Mouse (Mus musculus) liver, adult 2 months (tissue): ENCODE measurements around the gene Tyro3. TPM values are rescaled to one million over a fixed set of nuclear protein-coding genes. Genes with fewer than 3 reads are reported as not detected.

ENCODE experiments used
- DNase-seq: peaks from one replicate; pipeline ENCODE4 v3.0.0-alpha.2; 2011; ENCODE audit warnings: low read depth, low spot score; ENCODE audit errors: extremely low read depth
- H3K27ac ChIP-seq: fragments of 200-500 bp; replicated peaks from 2 replicates; pipeline ENCODE4 v1.5.1; 2012; ENCODE audit warnings: low read depth, mild to moderate bottlenecking, control low read depth, inconsistent platforms, low read length; ENCODE audit not compliant: insufficient read depth
- H3K27me3 ChIP-seq: fragments of 200-500 bp; 2 replicates; pipeline ENCODE4 v1.6.1; 2012; ENCODE audit warnings: mild to moderate bottlenecking, moderate library complexity, low read length, inconsistent platforms; ENCODE audit not compliant: control insufficient read depth, insufficient read depth
- H3K36me3 ChIP-seq: fragments of 200-500 bp; 2 replicates; pipeline ENCODE4 v1.6.1; 2012; ENCODE audit warnings: low read length, inconsistent platforms; ENCODE audit not compliant: control insufficient read depth, insufficient read depth
- H3K4me1 ChIP-seq: fragments of 200-500 bp; 2 replicates; pipeline ENCODE4 v1.6.1; 2011; ENCODE audit warnings: low read length; ENCODE audit not compliant: control insufficient read depth, insufficient read depth
- H3K4me3 ChIP-seq: fragments of 200-500 bp; 2 replicates; pipeline ENCODE4 v1.5.1; 2011; ENCODE audit warnings: low read depth, mild to moderate bottlenecking, control low read depth, low read length, moderate library complexity; ENCODE audit not compliant: insufficient read depth
- H3K79me2 ChIP-seq: fragments of 200-500 bp; 2 replicates; pipeline ENCODE4 v1.6.1; 2012; ENCODE audit warnings: inconsistent platforms, mild to moderate bottlenecking, low read length, moderate library complexity; ENCODE audit not compliant: control insufficient read depth, insufficient read depth
- H3K9ac ChIP-seq: fragments of 200-500 bp; 2 replicates; pipeline ENCODE4 v1.6.1; 2012; ENCODE audit warnings: low read depth, mild to moderate bottlenecking, control low read depth, inconsistent platforms, low read length
- CTCF ChIP-seq: fragments of 200-500 bp; IDR thresholded peaks from 2 replicates; pipeline ENCODE4 v1.5.1; 2011; ENCODE audit warnings: low read depth, low read length, control low read depth
- POLR2A ChIP-seq: fragments of 200-500 bp; IDR thresholded peaks from 2 replicates; pipeline ENCODE4 v1.6.1; 2011; ENCODE audit warnings: low read length, control low read depth; ENCODE audit not compliant: insufficient read depth; ENCODE audit errors: extremely low read depth
- WGBS: fragments of 180-500 bp; shearing (Covaris S2); methylation state at CpG from one replicate; pipeline ENCODE4 v1.1.7; 2018; 5-methylcytosine and 5-hydroxymethylcytosine counted together
- polyA plus RNA-seq: library from polyadenylated mRNA; depleted of rRNA; stranded (reverse); fragments of >200 nt; gene quantifications from 2 replicates; pipeline ENCODE4 v1.2.3, GENCODE M21; 2012
- total RNA-seq: library from RNA; depleted of rRNA; stranded (reverse); fragments of >200 nt; gene quantifications from 2 replicates; pipeline ENCODE4 v1.2.3, GENCODE M21; 2014

Tyro3 gene
- total and polyA plus RNA-seq, 2 experiments = 0.18 to 0.39 TPM

GRCm38 (mm10) chr2:119810890-119811289 is 13.4 kb downstream of the Tyro3 start:
- DNase-seq = no peak
- Histone ChIP-seq H3K9ac (no peak overlapping the region), H3K4me3 (no peak overlapping the region), H3K79me2 (no peaks in the 10 kb centered on the region), H3K36me3 (no peaks in the 10 kb centered on the region), H3K4me1 (no peaks in the 10 kb centered on the region), H3K27ac (no peak overlapping the region), H3K27me3 (no peaks in the 10 kb centered on the region)
- no peak for TF ChIP-seq CTCF
- no peak for TF ChIP-seq POLR2A
- 86% methylated on average over 12 of the region's 12 CpGs for WGBS

GRCm38 (mm10) chr2:119811490-119812146 is 14.1 kb downstream of the Tyro3 start:
- H3K27ac ChIP-seq = no peak overlapping the region
- TF ChIP-seq POLR2A (no peak), CTCF (no peak)
- no peak overlapping the region for H3K4me3 ChIP-seq
- 89% methylated on average over 14 of the region's 14 CpGs for WGBS
- no peaks in the 10 kb centered on the region for H3K36me3 ChIP-seq
- no peak for DNase-seq
- H3K79me2 ChIP-seq = no peaks in the 10 kb centered on the region
- no peaks in the 10 kb centered on the region for H3K27me3 ChIP-seq
- no peaks in the 10 kb centered on the region for H3K4me1 ChIP-seq
- no peak overlapping the region for H3K9ac ChIP-seq

DNA sequence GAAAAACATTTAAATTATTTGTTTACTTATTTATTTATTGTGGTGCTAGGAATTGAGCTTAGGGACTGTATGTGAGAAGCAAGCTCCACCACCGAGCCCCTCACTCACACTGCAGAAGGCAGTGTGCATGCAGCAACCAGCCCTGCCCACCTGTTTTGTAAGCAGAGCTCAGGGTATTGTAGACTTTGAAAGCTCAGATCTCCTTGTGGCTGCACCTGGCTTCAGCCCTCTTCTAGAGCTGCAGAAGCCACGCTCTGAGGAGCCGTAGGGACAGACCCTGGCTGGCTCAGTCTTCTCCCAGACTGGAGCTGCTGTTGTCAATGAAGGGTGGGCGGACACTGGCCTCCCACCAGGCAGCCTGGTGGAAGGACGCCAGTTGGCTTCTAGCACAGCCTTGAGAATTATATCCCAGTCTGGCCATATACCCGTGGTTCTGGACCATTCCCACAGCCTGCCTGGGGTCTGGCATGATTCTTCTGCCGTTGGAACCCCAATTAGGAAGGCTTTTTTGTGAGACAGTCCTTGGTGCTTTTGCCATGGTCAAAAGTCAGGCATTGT is 16.9 kb downstream of the Tyro3 start:
- H3K4me3 ChIP-seq = no peak overlapping the region
- H3K79me2 ChIP-seq = no peaks in the 10 kb centered on the region
- H3K27me3 ChIP-seq = no peaks in the 10 kb centered on the region
- H3K36me3 ChIP-seq = no peaks in the 10 kb centered on the region
- no peak for DNase-seq
- H3K4me1 ChIP-seq = no peaks in the 10 kb centered on the region
- H3K9ac ChIP-seq = no peak overlapping the region
- H3K27ac ChIP-seq = no peak overlapping the region
- WGBS = 86% methylated on average over 7 of the region's 7 CpGs
- no peak for TF ChIP-seq POLR2A
- TF ChIP-seq CTCF = no peak

DNA sequence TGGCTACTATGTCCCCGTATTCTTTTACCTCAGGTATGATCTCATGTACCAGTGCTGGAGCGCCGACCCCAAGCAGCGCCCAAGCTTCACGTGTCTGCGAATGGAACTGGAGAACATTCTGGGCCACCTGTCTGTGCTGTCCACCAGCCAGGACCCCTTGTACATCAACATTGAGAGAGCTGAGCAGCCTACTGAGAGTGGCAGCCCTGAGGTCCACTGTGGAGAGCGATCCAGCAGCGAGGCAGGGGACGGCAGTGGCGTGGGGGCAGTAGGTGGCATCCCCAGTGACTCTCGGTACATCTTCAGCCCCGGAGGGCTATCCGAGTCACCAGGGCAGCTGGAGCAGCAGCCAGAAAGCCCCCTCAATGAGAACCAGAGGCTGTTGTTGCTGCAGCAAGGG is 19.1 kb downstream of the Tyro3 start:
- 96% methylated on average over 13 of the region's 13 CpGs for WGBS
- no peak overlapping the region for H3K9ac ChIP-seq

DNA sequence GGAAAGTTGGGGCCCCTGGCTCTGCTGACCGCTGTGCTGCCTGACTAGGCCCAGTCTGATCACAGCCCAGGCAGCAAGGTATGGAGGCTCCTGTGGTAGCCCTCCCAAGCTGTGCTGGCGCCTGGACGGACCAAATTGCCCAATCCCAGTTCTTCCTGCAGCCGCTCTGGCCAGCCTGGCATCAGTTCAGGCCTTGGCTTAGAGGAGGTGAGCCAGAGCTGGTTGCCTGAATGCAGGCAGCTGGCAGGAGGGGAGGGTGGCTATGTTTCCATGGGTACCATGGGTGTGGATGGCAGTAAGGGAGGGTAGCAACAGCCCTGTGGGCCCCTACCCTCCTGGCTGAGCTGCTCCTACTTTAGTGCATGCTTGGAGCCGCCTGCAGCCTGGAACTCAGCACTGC is 19.5 kb downstream of the Tyro3 start:
- no peaks in the 10 kb centered on the region for H3K27me3 ChIP-seq
- no peaks in the 10 kb centered on the region for H3K36me3 ChIP-seq
- no peak overlapping the region for H3K9ac ChIP-seq
- no peak overlapping the region for H3K27ac ChIP-seq
- WGBS = 77% methylated on average over 5 of the region's 5 CpGs
- no peaks in the 10 kb centered on the region for H3K4me1 ChIP-seq
- DNase-seq = no peak
- H3K4me3 ChIP-seq = no peak overlapping the region
- no peaks in the 10 kb centered on the region for H3K79me2 ChIP-seq
- TF ChIP-seq CTCF (no peak), POLR2A (no peak)

More for the DNA sequence above, 19.1 kb downstream of the Tyro3 start:
- Histone ChIP-seq H3K4me3 (no peak overlapping the region), H3K79me2 (no peaks in the 10 kb centered on the region), H3K36me3 (no peaks in the 10 kb centered on the region), H3K27ac (no peak overlapping the region), H3K27me3 (no peaks in the 10 kb centered on the region), H3K4me1 (no peaks in the 10 kb centered on the region)
- no peak for DNase-seq
- TF ChIP-seq POLR2A (no peak), CTCF (no peak)

GRCm38 (mm10) chr2:119818668-119819272 is 21.2 kb downstream of the Tyro3 start:
- TF ChIP-seq CTCF (no peak), POLR2A (no peak)
- WGBS = 57% methylated on average over 9 of the region's 9 CpGs
- no peak for DNase-seq
- Histone ChIP-seq H3K27me3 (no peaks in the 10 kb centered on the region), H3K36me3 (no peaks in the 10 kb centered on the region), H3K27ac (no peak overlapping the region), H3K9ac (no peak overlapping the region), H3K79me2 (no peaks in the 10 kb centered on the region), H3K4me1 (no peaks in the 10 kb centered on the region), H3K4me3 (no peak overlapping the region)
